Mouse (Mus musculus) adrenal gland, postnatal 25 days (tissue): Measurements from ENCODE around the gene Prkch. TPM values are rescaled to one million over a fixed set of nuclear protein-coding genes. Genes with fewer than 3 reads are reported as not detected.

ENCODE experiments used
- total RNA-seq: library from RNA; stranded (reverse); gene quantifications from 2 replicates; pipeline ENCODE4 v1.2.3, GENCODE M21; 2021

Prkch gene
- total RNA-seq, 1 experiment from 2014 or later, result 15.2 TPM

Other genes with a start within 250 kb of the Prkch start
- 0.38 TPM in 1 of 2 replicates, not detected in the other for gene Tmem30b, start 38.4 kb upstream of the Prkch start, total RNA-seq